Mouse (Mus musculus) small intestine, adult 2 months (tissue): ENCODE data around the gene Anxa11. TPM values are rescaled to one million over a fixed set of nuclear protein-coding genes. Genes with fewer than 3 reads are reported as not detected.
A peak's percentile ranks its signal among the peaks of the same experiment; 100 is the strongest.

Experiments used
- H3K27ac ChIP-seq: fragments of 200-500 bp; 2 replicates; pipeline ENCODE4 v1.5.1; 2012; ENCODE audit warnings: low read depth, low read length, control low read depth, inconsistent platforms; ENCODE audit not compliant: insufficient read depth
- H3K27me3 ChIP-seq: fragments of 200-500 bp; 2 replicates; pipeline ENCODE4 v1.6.1; 2012; ENCODE audit warnings: mild to moderate bottlenecking, moderate library complexity, low read length, inconsistent platforms; ENCODE audit not compliant: control insufficient read depth, insufficient read depth
- H3K36me3 ChIP-seq: fragments of 200-500 bp; 2 replicates; pipeline ENCODE4 v1.6.1; 2012; ENCODE audit warnings: mild to moderate bottlenecking, low read length, control low read depth, inconsistent platforms; ENCODE audit not compliant: control insufficient read depth, insufficient read depth
- H3K4me1 ChIP-seq: fragments of 200-500 bp; 2 replicates; pipeline ENCODE4 v1.6.1; 2012; ENCODE audit warnings: low read length, inconsistent platforms, mixed read lengths; ENCODE audit not compliant: control insufficient read depth, insufficient read depth, insufficient read length
- H3K4me3 ChIP-seq: fragments of 200-500 bp; 2 replicates; pipeline ENCODE4 v1.5.1; 2012; ENCODE audit warnings: low read depth, mild to moderate bottlenecking, control low read depth, inconsistent platforms, low read length, moderate library complexity
- CTCF ChIP-seq: fragments of 200-500 bp; IDR thresholded peaks from 2 replicates; pipeline ENCODE4 v1.5.1; 2012; ENCODE audit warnings: low read depth, mild to moderate bottlenecking, control low read depth, inconsistent platforms, low read length, moderate library complexity, mixed read lengths; ENCODE audit not compliant: insufficient replicate concordance, insufficient read length; ENCODE audit errors: extremely low read depth
- POLR2A ChIP-seq: fragments of 200-500 bp; IDR thresholded peaks from 2 replicates; pipeline ENCODE4 v1.6.1; 2012; ENCODE audit warnings: low read depth, mild to moderate bottlenecking, control low read depth, inconsistent platforms, low read length, moderate library complexity
- WGBS: fragments of 180-500 bp; shearing (Covaris S2); methylation state at CpG from one replicate; pipeline ENCODE4 v1.1.7; 2018; 5-methylcytosine and 5-hydroxymethylcytosine counted together
- polyA plus RNA-seq: library from polyadenylated mRNA; depleted of rRNA; stranded (reverse); fragments of >200 nt; gene quantifications from 2 replicates; pipeline ENCODE4 v1.2.3, GENCODE M21; 2012

Anxa11 gene
- polyA plus RNA-seq, 1 experiment, result 153 TPM

DNA sequence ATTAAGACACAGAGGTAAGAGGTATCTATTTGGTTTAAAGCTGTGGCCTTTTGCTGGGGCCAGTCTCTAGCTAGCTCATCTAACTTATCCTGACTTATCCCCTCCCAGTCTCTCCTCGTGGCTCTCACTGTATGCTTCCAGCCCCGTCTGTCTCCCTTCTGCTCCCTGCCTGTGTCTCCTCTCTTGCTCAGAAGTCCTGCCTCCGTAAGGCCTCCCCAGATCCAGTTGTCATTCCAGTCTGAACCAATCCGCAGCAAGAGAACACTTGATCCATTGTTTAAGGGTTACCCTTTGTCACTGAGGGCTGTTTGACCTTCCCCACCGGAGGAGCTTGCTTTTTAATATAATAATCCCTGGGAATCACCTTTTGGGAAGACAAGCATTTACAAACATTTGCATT lies 17.0 kb upstream of the Anxa11 start:
- H3K36me3 ChIP-seq, result no peaks in the 10 kb centered on the region
- 49% methylated on average over 5 of the region's 5 CpGs for WGBS
- TF ChIP-seq CTCF (no peak), POLR2A (no peak)
- peaks cover 8% of the 10 kb centered on the region; the same call in 1 of the 2 replicates for H3K4me1 ChIP-seq
- H3K4me3 ChIP-seq, result no peak overlapping the region
- H3K27ac ChIP-seq, result no peak overlapping the region
- H3K27me3 ChIP-seq, result no peaks in the 10 kb centered on the region

GRCm38 (mm10) chr14:25825880-25826626 lies 15.9 kb upstream of the Anxa11 start:
- H3K27ac ChIP-seq, result peak overlapping the region; percentile 59; the same call in 1 of the 2 replicates
- no peak overlapping the region for H3K4me3 ChIP-seq
- H3K27me3 ChIP-seq, result no peaks in the 10 kb centered on the region
- no peaks in the 10 kb centered on the region for H3K36me3 ChIP-seq
- TF ChIP-seq POLR2A, result no peak
- TF ChIP-seq CTCF, result no peak
- peaks cover 8% of the 10 kb centered on the region; the same call in 1 of the 2 replicates for H3K4me1 ChIP-seq
- 27% methylated on average over 11 of the region's 11 CpGs for WGBS

DNA sequence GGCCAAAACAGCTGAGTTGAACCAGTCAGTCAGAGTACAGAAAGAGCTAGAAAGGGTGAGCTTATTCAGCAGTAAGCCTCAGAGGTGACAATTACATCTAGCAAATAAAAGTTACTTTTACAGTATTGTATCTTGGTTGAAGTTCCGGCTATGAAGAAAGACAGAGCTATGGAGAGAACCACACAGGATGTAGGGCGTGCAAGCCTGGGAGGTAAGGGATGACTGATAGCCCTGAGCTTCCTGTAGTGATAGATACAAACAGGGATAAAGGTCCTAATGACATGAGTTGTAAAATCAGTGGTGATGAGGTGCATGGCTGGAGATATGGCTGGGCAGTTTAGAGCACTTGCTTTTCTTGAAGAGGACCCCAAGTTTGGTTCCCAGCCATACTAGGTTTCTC lies 15.1 kb upstream of the Anxa11 start:
- peak overlapping the region; percentile 21; the same call in 1 of the 2 replicates for H3K27ac ChIP-seq
- no peak overlapping the region for H3K4me3 ChIP-seq
- 65% methylated on average over 2 of the region's 2 CpGs for WGBS
- no peaks in the 10 kb centered on the region for H3K36me3 ChIP-seq
- peaks cover 8% of the 10 kb centered on the region; the same call in 1 of the 2 replicates for H3K4me1 ChIP-seq
- no peaks in the 10 kb centered on the region for H3K27me3 ChIP-seq
- no peak for TF ChIP-seq CTCF
- TF ChIP-seq POLR2A, result no peak

GRCm38 (mm10) chr14:25831332-25831731 lies 10.6 kb upstream of the Anxa11 start:
- Histone ChIP-seq H3K27me3 (no peaks in the 10 kb centered on the region), H3K36me3 (no peaks in the 10 kb centered on the region), H3K27ac (no peak overlapping the region), H3K4me3 (no peak overlapping the region), H3K4me1 (peaks cover 2% of the 10 kb centered on the region; the same call in 1 of the 2 replicates)
- 84% methylated on average over 1 of the region's 1 CpGs for WGBS
- no peak for TF ChIP-seq CTCF
- TF ChIP-seq POLR2A, result no peak

DNA sequence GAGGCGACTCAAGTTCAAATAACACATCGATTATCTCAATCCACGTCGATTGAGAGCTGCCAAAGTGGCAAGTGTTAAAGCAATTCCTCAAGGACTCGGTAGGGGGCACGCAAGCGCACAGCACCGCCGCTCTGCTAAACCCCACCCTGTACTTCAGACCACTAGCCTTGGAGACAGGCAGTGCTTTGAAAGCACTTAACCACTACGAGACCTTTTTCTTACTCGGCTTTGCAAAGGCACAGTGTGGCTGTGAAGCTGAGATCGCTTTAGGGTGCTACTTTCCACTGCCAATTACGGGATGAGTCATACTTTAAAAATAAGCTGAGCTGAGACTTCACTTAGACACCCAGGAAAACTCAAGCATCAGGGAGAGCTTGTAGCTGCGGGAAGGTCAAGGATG lies 9.7 kb upstream of the Anxa11 start:
- WGBS, result 3% methylated on average over 14 of the region's 14 CpGs
- Histone ChIP-seq H3K27ac (no peak overlapping the region), H3K4me1 (peaks cover 2% of the 10 kb centered on the region; the same call in 1 of the 2 replicates), H3K4me3 (no peak overlapping the region), H3K27me3 (no peaks in the 10 kb centered on the region), H3K36me3 (no peaks in the 10 kb centered on the region)
- TF ChIP-seq POLR2A (no peak), CTCF (peak; percentile 93)

GRCm38 (mm10) chr14:25838411-25838810 lies 3.5 kb upstream of the Anxa11 start:
- Histone ChIP-seq H3K4me3 (no peak overlapping the region), H3K36me3 (no peaks in the 10 kb centered on the region), H3K27ac (no peak overlapping the region), H3K4me1 (no peaks in the 10 kb centered on the region; the same call in 1 of the 2 replicates), H3K27me3 (no peaks in the 10 kb centered on the region)
- TF ChIP-seq POLR2A, result no peak
- TF ChIP-seq CTCF, result no peak
- 76% methylated on average over 8 of the region's 8 CpGs for WGBS

GRCm38 (mm10) chr14:25839791-25840190 lies 2.2 kb upstream of the Anxa11 start:
- Histone ChIP-seq H3K27me3 (no peaks in the 10 kb centered on the region), H3K27ac (no peak overlapping the region), H3K36me3 (no peaks in the 10 kb centered on the region), H3K4me1 (peaks cover 3% of the 10 kb centered on the region; the same call in 1 of the 2 replicates), H3K4me3 (no peak overlapping the region)
- TF ChIP-seq CTCF (no peak), POLR2A (no peak)
- WGBS, result 69% methylated on average over 7 of the region's 7 CpGs

DNA sequence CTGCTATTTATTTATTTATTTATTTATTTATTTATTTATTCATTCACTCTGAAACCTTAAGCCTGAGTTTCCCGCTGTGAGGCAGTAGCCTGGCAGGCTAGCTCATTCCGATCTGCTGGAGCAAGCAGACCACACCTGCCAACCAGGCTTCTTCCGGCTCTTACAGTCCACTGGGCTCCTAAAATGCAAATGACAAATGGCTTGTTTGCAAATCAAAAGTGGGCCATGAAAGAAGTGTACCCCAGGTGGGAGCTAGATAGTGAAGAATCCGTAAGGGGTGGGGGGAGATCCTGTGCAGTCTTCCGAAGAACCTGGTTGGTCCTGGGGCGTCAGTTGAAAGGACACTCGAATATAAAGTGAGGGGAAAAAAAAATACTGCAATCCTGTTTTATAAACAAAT lies 995 bp upstream of the Anxa11 start:
- no peaks in the 10 kb centered on the region for H3K27me3 ChIP-seq
- no peaks in the 10 kb centered on the region for H3K36me3 ChIP-seq
- WGBS, result 87% methylated on average over 7 of the region's 7 CpGs
- TF ChIP-seq CTCF (no peak), POLR2A (no peak)
- no peak overlapping the region for H3K4me3 ChIP-seq
- H3K27ac ChIP-seq, result no peak overlapping the region
- peaks cover 11% of the 10 kb centered on the region; the same call in 1 of the 2 replicates for H3K4me1 ChIP-seq
